Mouse (Mus musculus) stomach, postnatal 0 days (tissue): ENCODE measurements around the gene Fbxo11. TPM values are rescaled to one million over a fixed set of nuclear protein-coding genes. Genes with fewer than 3 reads are reported as not detected.
"Not testable (repeated sequence)": the region's sequence is repeated elsewhere in the genome, so short reads cannot be mapped to it uniquely, and the experiment has no call there.

Source experiments
- ATAC-seq: fragments of 200-750 bp; cut with Nextera tagmentation; 2 replicates; pipeline ENCODE4 v1.8.0; 2017; ENCODE audit not compliant: low FRiP score, low TSS enrichment
- DNase-seq: peaks from one replicate; pipeline ENCODE4 v3.0.0-alpha.2; 2016; ENCODE audit warnings: low spot score
- H3K27ac ChIP-seq: fragments of 300-500 bp; sonication (generic); replicated peaks from 2 replicates; pipeline ENCODE4 v1.5.1; 2014; ENCODE audit warnings: mild to moderate bottlenecking, control low read depth
- H3K27me3 ChIP-seq: fragments of 300-500 bp; sonication (generic); 2 replicates; pipeline ENCODE4 v1.6.1; 2014; ENCODE audit warnings: low read length; ENCODE audit not compliant: control insufficient read depth, insufficient read depth
- H3K36me3 ChIP-seq: fragments of 300-500 bp; sonication (generic); 2 replicates; pipeline ENCODE4 v1.6.1; 2014; ENCODE audit warnings: low read length, mixed read lengths; ENCODE audit not compliant: control insufficient read depth, insufficient read depth
- H3K4me1 ChIP-seq: fragments of 300-500 bp; sonication (generic); replicated peaks from 2 replicates; pipeline ENCODE4 v1.6.1; 2014; ENCODE audit warnings: antibody characterized with exemption; ENCODE audit not compliant: control insufficient read depth, insufficient read depth
- H3K4me2 ChIP-seq: fragments of 300-500 bp; sonication (generic); replicated peaks from 2 replicates; pipeline ENCODE4 v1.6.1; 2014; ENCODE audit warnings: low read depth, mild to moderate bottlenecking, control low read depth, moderate library complexity
- H3K4me3 ChIP-seq: fragments of 300-500 bp; sonication (generic); 2 replicates; pipeline ENCODE4 v1.5.1; 2014; ENCODE audit warnings: low read depth, low read length, control low read depth
- H3K9ac ChIP-seq: fragments of 300-500 bp; sonication (generic); 2 replicates; pipeline ENCODE4 v1.6.1; 2014; ENCODE audit warnings: mild to moderate bottlenecking, low read length, control low read depth, mixed read lengths
- H3K9me3 ChIP-seq: fragments of 300-500 bp; sonication (generic); 2 replicates; pipeline ENCODE4 v1.6.1; 2016; ENCODE audit warnings: low read length; ENCODE audit not compliant: control insufficient read depth
- CTCF ChIP-seq: IDR thresholded peaks from 2 replicates; pipeline ENCODE4 v1.5.1; 2016; ENCODE audit warnings: antibody characterized with exemption, low read depth, mild to moderate bottlenecking, moderate library complexity
- EP300 ChIP-seq: optimal IDR thresholded peaks from 2 replicates; pipeline ENCODE3; 2016; ENCODE audit warnings: antibody characterized with exemption
- WGBS: fragments of 180-500 bp; shearing (Covaris S2); extraction: QIAGEN DNeasy Blood & Tissue Kit; methylation state at CpG from one replicate; pipeline ENCODE4 v1.1.7; 2014; 5-methylcytosine and 5-hydroxymethylcytosine counted together
- polyA plus RNA-seq: library from polyadenylated mRNA; unstranded; fragments of >200 nt; fragmentation: Nextera tagmentation; extraction: Ambion mirVana; gene quantifications from 2 replicates; pipeline ENCODE4 v1.2.1, GENCODE M21; 2015

Fbxo11 gene
- polyA plus RNA-seq, 1 experiment from 2014 or later, result 7.7 TPM

GRCm38 (mm10) chr17:87968483-87968926 is 96.6 kb downstream of the Fbxo11 start:
- not testable (repeated sequence) for H3K4me1 ChIP-seq, H3K4me2 ChIP-seq, H3K4me3 ChIP-seq, H3K27ac ChIP-seq, H3K9ac ChIP-seq, DNase-seq, H3K27me3 ChIP-seq, H3K36me3 ChIP-seq, H3K9me3 ChIP-seq
- peak; percentile 49 for TF ChIP-seq CTCF
- peak; percentile 88 for ATAC-seq
- WGBS, result 34% methylated on average over 6 of the region's 8 CpGs

GRCm38 (mm10) chr17:87963081-87964075 is 101.7 kb downstream of the Fbxo11 start:
- Histone ChIP-seq H3K27me3 (no peaks in the 10 kb centered on the region), H3K9me3 (no peaks in the 10 kb centered on the region), H3K4me2 (no peak overlapping the region), H3K4me3 (no peak overlapping the region), H3K4me1 (no peaks in the 10 kb centered on the region), H3K36me3 (no peaks in the 10 kb centered on the region), H3K27ac (no peak overlapping the region), H3K9ac (no peak overlapping the region)
- TF ChIP-seq EP300, result no peak
- TF ChIP-seq CTCF, result no peak
- ATAC-seq, result no peak
- no peak for DNase-seq
- 90% methylated on average over 13 of the region's 14 CpGs for WGBS

- DNase-seq, H3K27me3 ChIP-seq, H3K4me2 ChIP-seq, H3K4me1 ChIP-seq, H3K27ac ChIP-seq, H3K36me3 ChIP-seq, H3K4me3 ChIP-seq, ATAC-seq, H3K9ac ChIP-seq, H3K9me3 ChIP-seq: not testable (repeated sequence)
- WGBS, result 70% methylated on average over 5 of the region's 5 CpGs
Observed at GRCm38 (mm10) chr17:87959931-87960330, 105.2 kb downstream of the Fbxo11 start.

GRCm38 (mm10) chr17:87959406-87959805 is 105.7 kb downstream of the Fbxo11 start:
- H3K4me2 ChIP-seq, H3K27ac ChIP-seq, H3K4me1 ChIP-seq, H3K27me3 ChIP-seq, DNase-seq, H3K36me3 ChIP-seq, ATAC-seq, H3K9me3 ChIP-seq, H3K9ac ChIP-seq, H3K4me3 ChIP-seq: not testable (repeated sequence)
- WGBS, result 92% methylated on average over 11 of the region's 11 CpGs

GRCm38 (mm10) chr17:87958283-87958682 is 106.8 kb downstream of the Fbxo11 start:
- no peak for DNase-seq
- WGBS, result 67% methylated on average over 8 of the region's 8 CpGs
- no peak overlapping the region for H3K4me3 ChIP-seq

GRCm38 (mm10) chr17:87957096-87957840 is 107.8 kb downstream of the Fbxo11 start:
- DNase-seq (no peak), ATAC-seq (no peak)
- no peaks in the 10 kb centered on the region for H3K9me3 ChIP-seq
- no peak for TF ChIP-seq EP300
- TF ChIP-seq CTCF, result no peak
- WGBS, result 67% methylated on average over 12 of the region's 12 CpGs
- no peak overlapping the region for H3K9ac ChIP-seq
- H3K4me1 ChIP-seq, result no peaks in the 10 kb centered on the region
- H3K27me3 ChIP-seq, result no peaks in the 10 kb centered on the region
- no peak overlapping the region for H3K4me2 ChIP-seq
- no peak overlapping the region for H3K27ac ChIP-seq
- no peak overlapping the region for H3K4me3 ChIP-seq
- H3K36me3 ChIP-seq, result no peaks in the 10 kb centered on the region

More at GRCm38 (mm10) chr17:87958283-87958682, 106.8 kb downstream of the Fbxo11 start:
- peak; percentile 33 for TF ChIP-seq CTCF
- no peak for TF ChIP-seq EP300
- Histone ChIP-seq H3K4me1 (no peaks in the 10 kb centered on the region), H3K27ac (no peak overlapping the region), H3K27me3 (no peaks in the 10 kb centered on the region), H3K9ac (no peak overlapping the region), H3K36me3 (no peaks in the 10 kb centered on the region), H3K9me3 (no peaks in the 10 kb centered on the region), H3K4me2 (no peak overlapping the region)
- ATAC-seq, result no peak

- H3K9me3 ChIP-seq, H3K4me2 ChIP-seq, H3K36me3 ChIP-seq, H3K9ac ChIP-seq, H3K4me1 ChIP-seq, DNase-seq, H3K4me3 ChIP-seq, H3K27me3 ChIP-seq, ATAC-seq, H3K27ac ChIP-seq: not testable (repeated sequence)
- WGBS, result 72% methylated on average over 13 of the region's 13 CpGs
Observed at GRCm38 (mm10) chr17:87954618-87955124, 110.4 kb downstream of the Fbxo11 start.
